Mouse (Mus musculus) forebrain, embryonic 16.5 days (tissue): ENCODE measurements around the gene Khnyn. TPM values are rescaled to one million over a fixed set of nuclear protein-coding genes. Genes with fewer than 3 reads are reported as not detected.
A peak's percentile ranks its signal among the peaks of the same experiment; 100 is the strongest.

ENCODE experiments used
- ATAC-seq: fragments of 200-750 bp; cut with Nextera tagmentation; 2 replicates; pipeline ENCODE4 v1.8.0; 2017; ENCODE audit warnings: mild to moderate bottlenecking, moderate library complexity
- H3K27ac ChIP-seq: fragments of 300-500 bp; sonication (generic); 2 replicates; pipeline ENCODE4 v1.5.1; 2014; ENCODE audit warnings: low read length, control low read depth
- H3K27me3 ChIP-seq: fragments of 300-500 bp; sonication (generic); replicated peaks from 2 replicates; pipeline ENCODE4 v1.6.1; 2014; ENCODE audit warnings: low read length; ENCODE audit not compliant: control insufficient read depth, insufficient read depth
- H3K36me3 ChIP-seq: fragments of 300-500 bp; sonication (generic); 2 replicates; pipeline ENCODE4 v1.6.1; 2014; ENCODE audit not compliant: control insufficient read depth, insufficient read depth
- H3K4me1 ChIP-seq: fragments of 300-500 bp; sonication (generic); replicated peaks from 2 replicates; pipeline ENCODE4 v1.6.1; 2014; ENCODE audit warnings: low read length; ENCODE audit not compliant: control insufficient read depth, insufficient read depth
- H3K4me2 ChIP-seq: fragments of 300-500 bp; sonication (generic); 2 replicates; pipeline ENCODE4 v1.6.1; 2014; ENCODE audit warnings: mild to moderate bottlenecking, low read length, control low read depth
- H3K4me3 ChIP-seq: fragments of 300-500 bp; sonication (generic); replicated peaks from 2 replicates; pipeline ENCODE4 v1.5.1; 2014; ENCODE audit warnings: mild to moderate bottlenecking, low read length, control low read depth
- H3K9ac ChIP-seq: fragments of 300-500 bp; sonication (generic); replicated peaks from 2 replicates; pipeline ENCODE4 v1.6.1; 2014; ENCODE audit warnings: low read depth, low read length, control low read depth
- H3K9me3 ChIP-seq: fragments of 300-500 bp; sonication (generic); 2 replicates; pipeline ENCODE4 v1.6.1; 2016; ENCODE audit warnings: low read length; ENCODE audit not compliant: control insufficient read depth
- WGBS: fragments of 180-500 bp; shearing (Covaris S2); extraction: QIAGEN DNeasy Blood & Tissue Kit; methylation state at CpG from one replicate; pipeline ENCODE4 v1.1.7; 2014; 5-methylcytosine and 5-hydroxymethylcytosine counted together
- polyA plus RNA-seq: library from polyadenylated mRNA; unstranded; fragments of >200 nt; fragmentation: Nextera tagmentation; extraction: Ambion mirVana; gene quantifications from 2 replicates; pipeline ENCODE4 v1.2.1, GENCODE M21; 2015

Gene Khnyn
- polyA plus RNA-seq, 1 experiment from 2014 or later, result 10.3 TPM

GRCm38 (mm10) chr14:55869538-55869937, 15.2 kb upstream of the Khnyn start:
- H3K36me3 ChIP-seq, result peaks cover 29% of the 10 kb centered on the region
- H3K4me2 ChIP-seq, result no peak overlapping the region
- H3K4me1 ChIP-seq, result peaks cover 12% of the 10 kb centered on the region
- H3K9me3 ChIP-seq, result no peaks in the 10 kb centered on the region
- WGBS, result 97% methylated on average over 6 of the region's 6 CpGs
- no peak overlapping the region for H3K4me3 ChIP-seq
- no peak for ATAC-seq
- no peaks in the 10 kb centered on the region for H3K27me3 ChIP-seq
- H3K27ac ChIP-seq, result no peak overlapping the region
- H3K9ac ChIP-seq, result no peak overlapping the region

DNA sequence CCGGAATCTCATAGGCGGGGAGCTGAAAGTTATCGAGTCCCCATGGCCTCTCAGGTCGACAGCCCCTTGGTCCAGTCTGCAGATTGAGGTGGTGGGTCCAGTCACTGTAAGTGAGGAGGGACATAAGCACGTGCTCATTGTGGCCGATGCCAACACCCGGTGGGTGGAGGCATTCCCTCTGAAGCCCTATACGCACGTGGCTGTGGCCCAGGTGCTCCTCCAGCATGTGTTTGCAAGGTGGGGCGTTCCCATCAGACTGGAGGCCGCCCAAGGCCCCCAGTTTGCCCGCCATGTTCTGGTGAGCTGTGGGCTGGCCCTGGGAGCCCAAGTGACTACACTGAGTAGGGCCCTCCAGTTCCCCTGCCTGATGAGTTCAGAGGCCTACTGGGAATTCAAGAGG, 12.7 kb upstream of the Khnyn start:
- Histone ChIP-seq H3K27ac (no peak overlapping the region), H3K9me3 (no peaks in the 10 kb centered on the region), H3K4me2 (no peak overlapping the region), H3K36me3 (peaks cover 23% of the 10 kb centered on the region), H3K9ac (no peak overlapping the region), H3K4me3 (no peak overlapping the region), H3K27me3 (no peaks in the 10 kb centered on the region), H3K4me1 (peaks cover 12% of the 10 kb centered on the region)
- WGBS, result 92% methylated on average over 12 of the region's 12 CpGs
- ATAC-seq, result no peak

GRCm38 (mm10) chr14:55872551-55872950, 12.2 kb upstream of the Khnyn start:
- Histone ChIP-seq H3K36me3 (peaks cover 23% of the 10 kb centered on the region), H3K27me3 (no peaks in the 10 kb centered on the region), H3K27ac (no peak overlapping the region), H3K9me3 (no peaks in the 10 kb centered on the region), H3K4me2 (no peak overlapping the region), H3K4me1 (peaks cover 12% of the 10 kb centered on the region), H3K4me3 (no peak overlapping the region), H3K9ac (no peak overlapping the region)
- 91% methylated on average over 17 of the region's 17 CpGs for WGBS
- no peak for ATAC-seq

GRCm38 (mm10) chr14:55873242-55873713, 11.5 kb upstream of the Khnyn start:
- Histone ChIP-seq H3K27ac (no peak overlapping the region), H3K36me3 (peaks cover 23% of the 10 kb centered on the region)

DNA sequence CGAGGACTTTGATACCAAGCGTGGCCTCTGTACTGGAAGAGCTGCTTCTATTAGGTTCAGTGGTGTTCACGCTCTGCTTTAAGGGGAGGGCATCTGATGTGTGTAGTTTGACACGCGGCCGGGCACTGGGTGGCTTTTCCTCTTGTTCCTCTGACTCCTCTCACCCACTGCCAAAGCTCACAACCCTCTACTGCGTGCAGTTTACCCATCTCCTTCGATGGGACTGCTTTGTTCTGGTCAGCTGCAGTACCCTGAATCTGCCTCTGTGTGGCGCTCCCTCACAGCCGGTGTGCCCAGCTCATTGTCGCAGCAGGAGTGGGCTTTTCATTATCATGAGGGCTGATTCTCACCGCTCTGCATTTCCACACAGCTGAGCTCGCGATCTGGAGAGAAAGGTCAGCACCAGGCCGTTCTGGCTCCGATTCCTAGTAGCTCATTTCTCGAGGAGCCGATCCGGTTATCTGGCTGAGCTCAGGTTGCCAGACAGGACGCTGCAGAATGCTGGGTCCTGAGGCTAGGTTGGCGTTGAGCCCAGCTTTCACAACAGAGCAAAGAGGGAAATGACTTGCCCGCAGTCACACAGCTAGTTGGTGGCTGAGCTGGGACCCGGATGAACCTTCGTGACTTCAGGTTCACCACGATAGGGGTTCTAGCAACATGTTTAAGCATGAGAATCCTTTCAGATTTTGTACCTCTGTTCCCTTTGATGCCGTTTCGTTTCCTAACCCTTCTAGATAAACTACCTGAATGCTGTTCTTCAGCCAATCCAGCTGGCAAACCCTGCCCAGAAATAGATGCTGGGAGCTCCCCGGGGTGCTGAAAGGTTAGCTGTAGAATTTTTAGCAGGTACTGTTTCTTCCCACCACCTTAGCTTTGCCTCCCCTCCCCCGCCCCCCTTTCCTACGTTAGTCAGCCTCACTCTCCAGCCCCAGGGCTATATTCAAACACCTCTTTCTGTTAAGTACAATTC, 10.7 kb upstream of the Khnyn start:
- 15% methylated on average over 30 of the region's 30 CpGs for WGBS
- peak; percentile 51 for ATAC-seq
- Histone ChIP-seq H3K4me1 (peaks cover 14% of the 10 kb centered on the region), H3K27ac (no peak overlapping the region), H3K9me3 (no peaks in the 10 kb centered on the region), H3K4me2 (peak overlapping the region; percentile 37), H3K9ac (peak overlapping the region; percentile 10), H3K27me3 (no peaks in the 10 kb centered on the region), H3K4me3 (peak overlapping the region; percentile 23; the same call in 1 of the 2 replicates), H3K36me3 (peaks cover 18% of the 10 kb centered on the region)

More at GRCm38 (mm10) chr14:55873242-55873713, 11.5 kb upstream of the Khnyn start:
- Histone ChIP-seq H3K9ac (peak overlapping the region; percentile 10), H3K9me3 (no peaks in the 10 kb centered on the region), H3K4me3 (no peak overlapping the region), H3K4me2 (peak overlapping the region; percentile 37; the same call in 1 of the 2 replicates), H3K4me1 (peaks cover 14% of the 10 kb centered on the region), H3K27me3 (no peaks in the 10 kb centered on the region)
- 86% methylated on average over 8 of the region's 8 CpGs for WGBS
- ATAC-seq, result peak; percentile 11; the same call in 1 of the 2 replicates

DNA sequence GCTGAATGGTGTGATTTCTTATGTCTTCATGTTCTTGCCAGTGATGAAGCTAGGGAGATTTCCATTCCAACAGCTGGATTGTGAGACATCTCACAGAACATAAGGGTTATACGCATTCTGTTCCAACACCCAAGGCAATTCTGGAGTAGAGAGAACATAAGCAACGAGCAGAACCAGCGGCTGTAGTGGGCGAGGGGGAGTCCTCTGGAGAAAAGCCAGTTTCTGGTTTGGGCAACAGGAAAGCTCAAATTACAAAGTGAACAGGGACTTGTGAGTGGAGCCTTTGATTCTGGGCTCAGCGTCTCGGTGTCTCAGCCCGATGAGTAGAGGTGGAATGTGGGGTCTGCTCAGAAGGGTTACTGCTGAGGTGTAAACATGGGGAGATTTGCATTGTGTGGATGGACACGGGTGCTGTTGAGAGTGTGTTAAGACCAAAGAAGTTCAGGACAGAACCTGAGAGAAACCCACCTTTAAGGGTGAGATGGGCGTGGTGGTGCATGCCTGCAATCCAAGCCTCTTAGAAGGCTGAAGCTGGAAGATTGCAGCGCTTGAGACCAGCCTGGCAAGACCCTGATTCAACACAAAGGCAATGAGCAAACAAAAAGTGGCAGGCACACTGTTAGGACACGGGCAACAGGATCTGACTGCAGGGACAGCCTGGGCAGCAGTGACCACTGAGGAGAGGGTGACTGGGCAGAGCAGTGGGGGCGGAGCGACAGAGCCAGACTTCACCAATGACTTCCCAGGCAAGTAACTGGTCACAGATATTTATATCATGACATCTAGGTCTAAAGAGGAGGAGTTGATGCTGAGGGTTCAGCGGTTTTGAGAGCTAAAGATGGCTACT, 7.1 kb upstream of the Khnyn start:
- H3K4me3 ChIP-seq, result no peak overlapping the region
- WGBS, result 32% methylated on average over 14 of the region's 14 CpGs
- no peaks in the 10 kb centered on the region for H3K9me3 ChIP-seq
- 0 out of 2 replicates have a peak overlapping the region, but pooled peaks have one; percentile 8 for H3K9ac ChIP-seq
- H3K27ac ChIP-seq, result no peak overlapping the region
- ATAC-seq, result no peak
- no peaks in the 10 kb centered on the region for H3K27me3 ChIP-seq
- peaks cover 14% of the 10 kb centered on the region for H3K4me1 ChIP-seq
- no peak overlapping the region for H3K4me2 ChIP-seq
- no peaks in the 10 kb centered on the region for H3K36me3 ChIP-seq

GRCm38 (mm10) chr14:55878316-55878940, 6.3 kb upstream of the Khnyn start:
- no peak overlapping the region for H3K4me2 ChIP-seq
- H3K4me1 ChIP-seq, result peaks cover 12% of the 10 kb centered on the region
- no peak overlapping the region for H3K9ac ChIP-seq
- H3K27me3 ChIP-seq, result no peaks in the 10 kb centered on the region
- no peaks in the 10 kb centered on the region for H3K9me3 ChIP-seq
- WGBS, result 34% methylated on average over 7 of the region's 7 CpGs
- no peak for ATAC-seq
- no peak overlapping the region for H3K4me3 ChIP-seq
- H3K36me3 ChIP-seq, result no peaks in the 10 kb centered on the region
- no peak overlapping the region for H3K27ac ChIP-seq

DNA sequence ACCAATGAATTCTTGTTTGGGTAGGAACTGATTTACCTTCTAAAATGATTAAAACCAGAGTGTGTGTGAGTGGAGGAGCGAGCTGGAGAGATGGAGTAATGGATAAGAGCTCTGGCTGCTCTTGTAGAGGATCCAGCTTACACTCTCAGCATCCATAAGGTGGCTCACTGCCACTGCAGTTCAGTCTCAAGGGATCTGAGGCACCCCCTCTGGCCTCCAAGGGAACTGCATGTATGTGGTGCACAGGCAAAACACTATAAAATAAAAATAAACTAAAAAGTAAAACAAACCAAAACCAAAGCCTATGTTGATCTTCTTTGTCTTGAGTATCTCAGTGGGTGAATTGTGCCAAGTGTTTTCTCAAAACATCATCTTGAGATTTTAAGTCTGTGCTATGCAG, 5.1 kb upstream of the Khnyn start:
- Histone ChIP-seq H3K4me2 (no peak overlapping the region), H3K4me3 (no peak overlapping the region), H3K9me3 (no peaks in the 10 kb centered on the region), H3K27ac (no peak overlapping the region), H3K9ac (no peak overlapping the region), H3K36me3 (no peaks in the 10 kb centered on the region), H3K4me1 (peaks cover 9% of the 10 kb centered on the region; the same call in 1 of the 2 replicates), H3K27me3 (no peaks in the 10 kb centered on the region)
- WGBS, result 34% methylated on average over 1 of the region's 1 CpGs
- ATAC-seq, result peak; percentile 63; the same call in 1 of the 2 replicates
